8 mouse cellular contexts compared by ENCODE assay signal in genomic region chr6:60828429-60829264, GRCm38 (mm10). TPM values are rescaled to one million over a fixed set of nuclear protein-coding genes. Genes with fewer than 3 reads are reported as not detected.
DNase-seq lines count a peak whose midpoint lies in the region; ATAC-seq lines count a peak whose summit lies in the region.

No protein-coding gene starts in this region.

- H3K4me3 ChIP-seq in heart, embryonic 13.5 days, result peak overlapping the region; percentile 61
- peak overlapping the region; percentile 68 for H3K4me3 ChIP-seq in liver, embryonic 11.5 days (ENCODE audit: low read depth, low read length)
- H3K4me3 ChIP-seq in neural tube, embryonic 11.5 days (ENCODE audit: low read depth, low read length), result peak overlapping the region; percentile 37

- peak overlapping the region; percentile 98 for H3K4me2 ChIP-seq in heart, embryonic 13.5 days
- H3K4me2 ChIP-seq in liver, embryonic 11.5 days, result peak overlapping the region; percentile 96
- H3K4me2 ChIP-seq in neural tube, embryonic 11.5 days (ENCODE audit: low read depth), result peak overlapping the region; percentile 55

- peak overlapping the region; percentile 82 for H3K9ac ChIP-seq in heart, embryonic 13.5 days
- peak overlapping the region; percentile 82 for H3K9ac ChIP-seq in liver, embryonic 11.5 days (ENCODE audit: low read depth, low read length)
- H3K9ac ChIP-seq in neural tube, embryonic 11.5 days (ENCODE audit: low read length), result peak overlapping the region; percentile 65

- peaks cover 10% of the 10 kb centered on the region for H3K4me1 ChIP-seq in heart, embryonic 13.5 days
- H3K4me1 ChIP-seq in liver, embryonic 11.5 days (replicated peaks; ENCODE audit: control insufficient read depth, insufficient read depth, low read length), result peaks cover 9% of the 10 kb centered on the region; the same call in 1 of the 2 replicates
- H3K4me1 ChIP-seq in neural tube, embryonic 11.5 days (ENCODE audit: control insufficient read depth, insufficient read depth, low read length), result peaks cover 5% of the 10 kb centered on the region; the same call in 1 of the 2 replicates

- H3K9me3 ChIP-seq in heart, embryonic 13.5 days, result no peaks in the 10 kb centered on the region
- H3K9me3 ChIP-seq in liver, embryonic 11.5 days (ENCODE audit: control insufficient read depth, low read length), result no peaks in the 10 kb centered on the region
- no peaks in the 10 kb centered on the region for H3K9me3 ChIP-seq in neural tube, embryonic 11.5 days (ENCODE audit: control insufficient read depth, low read length)

- 0 out of 2 replicates have a peak, but pooled peaks cover 5% of the 10 kb centered on the region for H3K27me3 ChIP-seq in heart, embryonic 13.5 days (replicated peaks)
- no peaks in the 10 kb centered on the region for H3K27me3 ChIP-seq in liver, embryonic 11.5 days (replicated peaks; ENCODE audit: control insufficient read depth, insufficient read depth, low read length)
- H3K27me3 ChIP-seq in neural tube, embryonic 11.5 days (ENCODE audit: control insufficient read depth, insufficient read depth, low read length), result no peaks in the 10 kb centered on the region

- H3K36me3 ChIP-seq in heart, embryonic 13.5 days, result no peaks in the 10 kb centered on the region
- no peaks in the 10 kb centered on the region for H3K36me3 ChIP-seq in liver, embryonic 11.5 days (ENCODE audit: control insufficient read depth, insufficient read depth, low read length)
- H3K36me3 ChIP-seq in neural tube, embryonic 11.5 days (ENCODE audit: control insufficient read depth, insufficient read depth, low read length), result no peaks in the 10 kb centered on the region

- WGBS in heart, embryonic 13.5 days, result under 1% methylated on average over 35 of the region's 35 CpGs
- under 1% methylated on average over 34 of the region's 35 CpGs for WGBS in liver, embryonic 11.5 days
- under 1% methylated on average over 34 of the region's 35 CpGs for WGBS in neural tube, embryonic 11.5 days

- H3K27ac ChIP-seq in heart, embryonic 13.5 days (replicated peaks), result peak overlapping the region; percentile 67
- H3K27ac ChIP-seq in liver, embryonic 11.5 days (ENCODE audit: low read depth, low read length), result peak overlapping the region; percentile 88
- 0 out of 2 replicates have a peak overlapping the region, but pooled peaks have one; percentile 42 for H3K27ac ChIP-seq in neural tube, embryonic 11.5 days (ENCODE audit: low read depth, low read length)

- peak; percentile 15 for DNase-seq in thymus, postnatal 4 days
- DNase-seq in thymus, adult 18-20 months, result no peak
- peak; percentile 78 for DNase-seq in embryo, embryonic 10 days (ENCODE audit: low spot score)
- DNase-seq in kidney, postnatal 14 days, result peak; percentile 48
- DNase-seq in liver, embryonic 11.5 days (ENCODE audit: low spot score), result peak; percentile 75
- peak; percentile 76 for DNase-seq in neural tube, embryonic 11.5 days (ENCODE audit: low spot score)
- DNase-seq in urinary bladder, postnatal 36 days (ENCODE audit: low spot score in 2 of 2), result peak; percentile 8 to 17

- ATAC-seq in heart, embryonic 13.5 days (ENCODE audit: extremely low read depth, insufficient number of reproducible peaks, low FRiP score, low TSS enrichment), result peak; percentile 88
- ATAC-seq in liver, embryonic 11.5 days (replicated peaks; ENCODE audit: low FRiP score), result peak; percentile 84
- peak; percentile 85 for ATAC-seq in neural tube, embryonic 11.5 days (ENCODE audit: insufficient read depth, low FRiP score, low TSS enrichment)

RNA-seq across cellular contexts. Expression of gene Snca, which starts 1.0 kb away (rescaled TPM):
- 70.1 and 95.6 TPM in 2 replicates for polyA plus RNA-seq in heart, embryonic 13.5 days (2015; fragmentation: Nextera tagmentation; extraction: Ambion mirVana)
- polyA plus RNA-seq in liver, embryonic 11.5 days (2014; fragmentation: Nextera tagmentation; extraction: Ambion mirVana), result 93.8 and 102 TPM in 2 replicates
- 35.6 and 42.1 TPM in 2 replicates for polyA plus RNA-seq in neural tube, embryonic 11.5 days (2014; fragmentation: Nextera tagmentation; extraction: Ambion mirVana)

Comparison
In these comparisons a context has a peak if more than half of its experiments do, and no peak if none do; other contexts are left out.
1. DNase-seq: peak in thymus, postnatal 4 days (single experiment), embryo, embryonic 10 days (single experiment), kidney, postnatal 14 days (single experiment), liver, embryonic 11.5 days (single experiment), neural tube, embryonic 11.5 days (single experiment) and urinary bladder, postnatal 36 days (2 of 2); none in thymus, adult 18-20 months (0 of 2).
2. Peak in every context shown above with its lines, with median percentiles within 50 percentile points of each other: ATAC-seq, H3K27ac ChIP-seq, H3K4me2 ChIP-seq, H3K4me3 ChIP-seq and H3K9ac ChIP-seq.